Mouse (Mus musculus) adrenal gland, postnatal 4 days (tissue): ENCODE data around the gene Tob1. TPM values are rescaled to one million over a fixed set of nuclear protein-coding genes. Genes with fewer than 3 reads are reported as not detected.

ENCODE experiments used
- DNase-seq, 2 experiments: peaks; one replicate each; pipeline ENCODE4 v3.0.0; 2021 to 2022; ENCODE audit warnings: low spot score in 2 of 2, mixed read lengths in 2 of 2
- total RNA-seq, 2 experiments: library from RNA; stranded (reverse); gene quantifications; 2 replicates each; pipeline ENCODE4 v1.2.3; 2021

Gene Tob1
- total RNA-seq, 2 experiments from 2014 or later, result 117 to 126 TPM

DNA sequence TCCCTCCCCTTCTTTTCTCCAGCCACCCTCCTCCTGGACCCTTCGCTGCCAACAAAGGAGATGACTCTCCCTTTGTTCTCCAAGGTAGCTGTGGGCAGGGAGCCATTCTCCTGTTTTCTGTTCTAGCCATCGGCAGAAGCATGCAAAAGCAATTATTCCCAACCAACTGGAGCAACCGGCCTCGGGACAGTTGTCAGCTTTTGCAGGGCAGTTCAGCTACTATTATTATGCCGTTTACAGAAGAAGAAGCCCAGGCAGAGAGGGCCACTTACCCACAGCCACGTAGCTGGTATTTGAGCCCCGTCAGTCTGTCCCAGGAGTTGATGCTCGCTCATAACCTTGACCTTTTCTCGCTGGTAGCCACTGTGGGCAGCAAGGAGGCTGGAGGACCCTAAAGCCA, 17.2 kb downstream of the Tob1 start:
- no peak for DNase-seq

DNA sequence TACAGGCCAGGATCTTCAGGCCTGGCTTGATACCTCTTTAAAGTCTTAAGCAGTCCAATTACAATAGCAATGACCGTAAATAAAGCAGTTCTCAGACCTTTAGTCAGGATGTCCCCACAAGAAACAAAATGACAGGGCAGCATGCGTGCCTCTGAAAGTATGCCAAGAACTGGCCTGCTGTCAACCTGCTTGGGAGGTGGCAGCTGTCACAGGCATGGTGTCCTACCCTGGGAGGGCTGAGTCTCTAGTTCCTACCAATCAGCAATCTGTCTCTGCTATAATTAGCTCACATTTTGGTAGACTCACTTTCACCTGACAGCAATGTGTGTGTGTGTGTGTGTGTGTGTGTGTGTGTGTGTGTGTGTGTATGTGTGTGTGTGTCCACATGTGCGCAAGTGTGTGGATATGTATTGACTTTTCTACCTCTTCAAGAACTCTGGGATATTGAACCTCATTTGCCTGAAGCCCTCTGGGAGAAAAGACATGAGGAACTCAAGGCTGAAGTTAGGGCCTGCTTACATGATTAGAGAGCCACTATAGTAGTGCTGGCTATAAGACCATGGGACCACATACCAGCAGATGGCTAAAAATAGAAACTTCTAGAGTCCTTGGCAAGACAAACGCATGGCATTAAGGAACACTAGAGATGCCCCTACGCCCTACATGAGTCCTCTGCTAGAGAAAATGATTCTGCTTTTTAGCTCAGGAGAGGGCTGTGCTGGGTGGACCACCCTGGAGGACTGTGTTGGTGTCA, 18.1 kb downstream of the Tob1 start:
- no peak for DNase-seq

DNA sequence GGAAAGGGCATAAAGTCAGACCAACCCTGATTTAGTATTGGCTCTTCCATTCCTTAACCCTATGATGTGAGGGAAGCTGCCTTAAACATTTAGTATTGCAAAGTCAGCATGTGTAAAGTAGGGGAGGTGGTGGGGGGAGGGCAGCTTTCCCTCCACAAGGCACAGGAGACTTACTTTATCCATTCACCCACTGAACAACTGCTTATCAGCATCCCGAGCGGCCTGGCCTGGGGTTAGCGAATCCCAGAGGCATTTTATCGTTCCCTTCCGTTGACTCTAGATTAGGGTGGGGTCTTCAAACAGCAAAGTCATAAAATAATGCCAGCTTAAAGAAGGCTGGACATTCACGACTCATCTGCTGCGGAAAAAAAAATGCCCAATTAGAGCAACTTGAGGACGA, 19.0 kb downstream of the Tob1 start:
- no peak for DNase-seq

DNA sequence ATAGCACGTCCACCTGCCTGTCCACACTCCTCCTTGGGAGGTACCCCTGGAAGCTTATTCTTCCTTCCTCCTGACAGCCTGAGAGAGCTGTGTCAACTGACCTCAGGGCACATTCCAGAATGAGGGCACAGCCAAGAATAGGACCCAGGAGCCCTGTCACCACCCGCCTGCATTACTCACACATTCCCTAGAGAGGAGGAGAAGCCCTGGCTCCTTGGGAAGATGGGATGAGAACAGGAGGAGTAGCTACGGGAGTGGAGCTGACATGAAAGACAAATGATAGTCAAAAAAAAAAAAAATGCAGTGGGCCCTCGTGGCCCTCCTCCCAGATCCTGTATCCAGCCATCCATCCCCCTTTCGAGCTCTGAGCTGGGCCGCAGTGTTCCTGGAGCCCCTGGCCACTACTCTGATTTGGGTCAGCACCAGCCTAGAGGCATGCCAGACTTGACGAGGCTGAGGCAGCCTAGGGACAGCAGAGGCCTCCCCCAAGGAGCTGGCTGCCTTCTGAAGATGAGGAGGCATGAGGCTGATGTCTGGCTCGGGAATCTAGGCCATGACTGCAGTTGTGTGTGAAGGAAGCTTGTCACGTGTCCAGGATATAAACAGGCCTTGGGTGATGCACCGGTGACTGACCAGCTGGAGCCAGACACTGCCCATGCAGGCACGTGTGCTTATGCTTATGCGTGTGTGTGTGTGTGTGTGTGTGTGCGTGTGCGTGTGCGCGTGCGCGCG, 20.7 kb downstream of the Tob1 start:
- no peak for DNase-seq

DNA sequence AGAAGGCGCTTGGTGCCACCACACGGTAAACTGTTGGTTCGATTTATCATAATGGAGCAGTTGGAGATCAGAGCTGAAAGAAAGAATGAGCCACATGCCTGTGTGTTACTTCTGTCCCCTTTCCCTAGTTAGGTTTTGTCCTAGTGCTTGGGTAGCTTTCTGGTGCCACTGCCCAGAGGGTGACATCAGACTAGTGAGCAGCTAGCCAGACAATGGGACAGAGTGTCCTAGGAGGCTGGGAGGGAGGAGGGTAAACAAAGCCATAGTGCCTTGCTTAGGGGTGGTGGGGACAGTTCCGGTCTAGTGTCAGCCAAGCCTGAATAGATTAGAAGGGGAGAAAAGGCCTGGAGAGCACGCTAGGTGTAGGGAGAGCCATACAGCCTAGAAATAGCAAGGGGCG, 22.2 kb downstream of the Tob1 start:
- DNase-seq, result no peak

DNA sequence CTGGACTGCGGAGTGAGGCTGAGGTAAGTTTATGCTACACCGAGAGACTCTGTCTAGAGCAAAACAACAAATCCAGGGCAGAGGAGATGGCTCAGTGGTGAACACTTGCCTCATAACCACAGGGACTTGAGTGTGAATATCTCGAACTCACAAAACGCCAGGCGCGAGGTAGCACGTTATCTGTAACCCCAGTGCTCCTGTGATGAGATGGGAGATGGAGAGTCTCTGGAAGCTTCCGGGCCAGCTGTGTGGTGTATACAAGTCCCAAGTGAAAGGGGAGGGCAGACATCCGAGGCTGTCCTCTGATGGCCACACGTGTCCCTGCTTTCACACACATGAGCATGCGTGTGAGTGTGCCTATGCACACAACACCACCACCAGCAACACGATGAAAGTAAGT, 23.1 kb downstream of the Tob1 start:
- no peak for DNase-seq

DNA sequence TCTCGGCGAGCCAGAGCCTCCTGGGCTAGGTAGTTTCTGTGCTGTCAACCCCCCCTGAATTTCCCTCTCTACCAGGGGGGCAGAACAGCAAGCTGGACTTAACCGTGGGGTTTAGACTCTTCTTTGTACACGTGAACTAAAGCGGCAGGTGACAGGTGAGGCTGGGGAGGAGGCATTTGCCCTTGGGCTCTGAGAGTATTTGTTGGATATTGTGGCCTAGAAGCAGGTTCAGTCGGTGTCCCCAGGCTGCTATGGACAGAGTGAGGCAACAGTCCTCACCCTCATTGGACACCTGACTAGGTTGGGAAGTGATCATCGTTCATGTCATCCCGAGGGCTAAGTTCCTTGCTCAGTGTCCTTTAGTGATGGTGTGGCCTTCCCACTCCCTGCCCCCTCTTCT, 23.6 kb downstream of the Tob1 start:
- no peak for DNase-seq

DNA sequence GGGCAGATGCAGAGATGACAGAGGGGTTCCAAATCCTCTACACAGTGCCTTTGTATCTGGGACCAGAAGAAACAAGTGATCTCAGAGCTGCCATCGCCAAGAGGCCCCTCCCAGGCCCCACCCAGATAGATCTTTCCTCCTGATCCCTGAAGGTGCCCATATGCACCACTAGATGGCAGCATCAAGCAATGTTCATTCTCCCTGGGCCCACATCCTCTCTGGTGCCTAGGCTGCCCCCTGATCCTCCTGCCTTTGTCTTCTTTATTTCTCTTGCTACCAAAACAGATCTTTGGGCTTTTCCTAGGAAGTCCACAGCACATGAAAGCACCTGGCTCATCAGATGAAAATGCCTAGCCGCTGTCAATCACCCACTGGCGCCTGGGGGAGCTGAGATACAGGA, 24.8 kb downstream of the Tob1 start:
- peak in 1 of 2 experiments; percentile 40 for DNase-seq

DNA sequence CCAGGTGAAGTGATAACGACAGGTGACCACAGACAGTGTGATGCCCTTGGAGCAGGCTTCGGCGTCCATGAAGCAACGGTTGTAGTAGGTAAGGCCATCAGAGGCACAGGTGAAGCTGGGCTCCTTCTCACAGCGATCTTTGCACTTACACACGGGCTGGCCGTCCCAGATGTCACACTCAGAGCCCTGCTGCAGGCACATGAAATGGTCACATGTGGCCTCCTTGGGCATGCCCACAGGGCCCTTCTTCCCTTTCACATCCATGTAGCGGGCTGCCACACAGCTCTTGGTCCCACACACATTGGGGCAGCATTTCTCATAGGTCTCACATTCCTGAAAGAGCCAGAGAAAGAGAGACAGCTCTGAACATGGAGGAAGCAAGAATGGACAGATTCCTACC, 27.5 kb downstream of the Tob1 start:
- DNase-seq, result no peak

DNA sequence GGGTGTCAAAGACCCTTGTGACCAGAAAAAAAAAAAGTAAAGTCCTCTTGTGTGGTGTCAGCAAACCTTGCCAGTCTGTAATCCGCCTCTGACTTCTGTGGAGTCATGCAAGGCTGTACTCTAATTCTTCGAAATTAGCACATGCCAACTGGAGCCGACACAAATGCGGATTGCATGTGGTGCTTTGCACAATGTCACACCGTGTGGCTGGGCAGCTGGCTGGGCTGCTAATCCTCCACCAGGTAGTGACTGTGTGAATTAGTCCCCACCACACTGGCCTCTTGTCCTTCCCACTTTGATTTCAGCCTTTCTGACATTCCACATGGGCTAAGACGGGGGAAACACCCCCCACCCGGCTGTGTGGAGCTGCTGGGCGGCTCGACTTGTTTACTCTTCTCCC, 28.5 kb downstream of the Tob1 start:
- no peak for DNase-seq

DNA sequence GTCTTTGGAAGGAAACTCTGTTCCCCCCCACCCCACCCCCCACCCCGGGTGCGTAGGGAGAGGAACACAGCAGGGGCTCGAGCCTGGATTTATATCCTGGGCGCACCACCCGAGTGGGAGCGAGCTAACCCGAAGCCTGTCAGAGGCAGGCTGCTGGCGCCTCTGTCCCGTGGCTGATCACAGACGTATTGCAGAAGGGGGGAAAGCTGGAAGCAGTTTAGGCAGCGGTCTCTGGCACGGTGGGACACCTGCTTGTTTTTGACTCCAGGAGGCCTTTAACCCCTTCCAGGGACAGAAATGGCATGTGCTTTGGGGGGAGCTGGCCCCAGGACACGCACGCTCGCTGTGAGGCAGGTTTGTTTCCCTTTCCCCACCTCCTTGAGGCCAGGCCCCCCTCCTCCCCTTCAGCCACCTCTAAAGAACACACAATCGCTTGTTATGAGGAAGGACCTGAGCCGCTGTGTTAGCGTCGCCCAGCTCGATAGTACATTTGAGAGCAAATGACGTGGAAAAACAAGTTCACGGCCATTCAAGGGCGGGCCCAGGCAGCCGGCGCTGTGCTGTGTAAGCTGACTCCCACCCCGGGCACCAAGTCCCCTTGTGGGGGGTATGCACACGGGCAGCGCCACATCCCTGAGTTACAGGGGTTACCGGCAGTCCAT, 31.6 kb downstream of the Tob1 start:
- DNase-seq, result no peak

DNA sequence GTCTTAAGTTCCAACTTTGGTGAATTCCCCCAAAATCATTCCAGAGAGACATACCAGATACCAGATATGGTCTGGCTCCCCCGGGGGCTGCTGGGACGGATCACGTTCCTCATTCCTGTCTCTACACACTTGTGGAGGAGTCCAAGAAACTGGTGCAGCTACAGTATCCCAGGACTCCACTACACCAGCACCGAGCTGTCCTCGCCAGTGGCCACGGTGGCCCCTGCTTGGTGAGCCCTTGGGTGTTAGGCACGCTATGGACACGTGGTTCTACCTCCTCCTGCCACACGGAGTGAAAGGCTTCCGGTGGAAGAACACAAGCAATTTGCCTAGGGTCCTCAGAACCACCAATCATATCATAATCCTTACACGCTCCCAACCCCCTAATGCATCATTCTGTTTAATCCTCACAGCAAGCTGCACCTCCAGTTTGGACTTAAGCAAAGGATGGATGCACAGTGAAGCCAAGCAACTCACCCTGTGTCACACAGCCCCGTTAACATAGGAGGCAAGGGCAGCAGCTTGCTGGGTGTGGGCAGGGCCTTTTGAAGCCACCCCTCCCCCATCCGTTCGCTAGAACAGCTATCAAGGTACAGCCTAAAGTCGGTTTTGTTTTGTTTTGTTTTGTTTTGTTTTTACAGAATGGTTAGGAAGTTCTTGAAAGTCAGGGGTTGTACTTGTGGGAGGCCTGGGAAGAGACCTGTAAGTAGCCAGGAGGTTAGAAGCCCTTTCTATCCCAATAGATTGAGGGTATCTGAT, 32.3 kb downstream of the Tob1 start:
- no peak for DNase-seq

DNA sequence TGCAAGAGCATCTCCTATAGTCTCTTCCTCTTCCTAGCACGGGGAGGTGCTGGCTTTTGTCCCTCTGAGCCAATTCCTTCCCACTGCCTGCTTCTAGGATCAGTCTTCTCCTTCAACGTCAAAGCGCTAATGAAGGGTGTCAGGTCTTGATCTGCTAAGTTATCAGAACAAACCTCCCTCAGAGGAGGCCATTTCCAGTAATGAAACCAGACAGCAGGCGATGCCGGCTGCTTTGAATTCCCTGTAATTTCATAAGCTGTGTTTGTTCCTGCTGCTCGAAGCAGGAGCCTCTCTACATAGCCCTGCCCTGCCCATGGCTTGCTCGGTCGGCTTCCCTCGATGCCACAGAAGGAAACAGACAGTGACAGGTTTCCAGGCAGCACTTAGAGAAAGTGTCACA, 33.1 kb downstream of the Tob1 start:
- DNase-seq, result no peak

DNA sequence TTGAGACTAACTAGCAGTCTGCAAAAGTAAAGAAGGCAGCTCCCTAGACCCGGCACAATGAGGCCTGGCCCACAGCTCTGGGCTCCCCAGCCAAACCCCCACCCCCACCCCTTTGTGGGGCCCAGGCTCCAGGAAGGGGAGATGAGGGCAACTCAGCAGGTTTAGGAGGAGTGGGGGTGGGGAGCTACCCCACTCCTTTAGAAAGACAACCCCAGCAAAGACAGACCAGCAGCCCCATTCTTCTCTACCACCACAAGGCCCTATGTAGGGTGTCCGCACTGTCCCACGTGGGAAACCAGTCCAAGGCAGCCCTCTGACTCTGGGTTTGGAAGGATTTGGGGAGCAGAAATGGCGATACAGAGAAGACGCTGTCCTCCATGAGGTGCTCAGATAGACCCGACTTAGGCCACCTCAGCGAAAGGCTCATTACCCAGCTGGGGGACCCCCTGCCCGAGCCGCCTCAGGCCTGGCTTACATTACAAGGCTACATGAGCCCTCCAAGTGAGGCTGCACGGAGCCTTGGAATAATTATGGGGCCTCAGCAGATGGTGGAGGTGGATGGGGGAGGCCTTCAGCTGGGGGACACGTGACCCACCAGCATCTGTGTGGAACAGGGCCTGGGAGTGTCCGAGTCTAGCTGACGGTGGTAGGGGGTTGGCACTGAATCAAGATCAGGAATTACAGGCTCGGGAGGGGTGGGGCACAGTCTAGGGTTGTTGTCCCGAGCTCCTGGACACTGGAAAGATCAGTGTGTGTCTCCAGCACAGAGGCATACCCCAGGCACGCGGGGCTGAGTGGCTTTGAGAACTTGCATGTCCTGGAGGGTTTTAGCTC, 34.9 kb downstream of the Tob1 start, which contains the start of gene Wfikkn2:
Gene Wfikkn2 (minus strand): TSS at position 51 of the 834 bp plus-strand sequence.
- no peak for DNase-seq

DNA sequence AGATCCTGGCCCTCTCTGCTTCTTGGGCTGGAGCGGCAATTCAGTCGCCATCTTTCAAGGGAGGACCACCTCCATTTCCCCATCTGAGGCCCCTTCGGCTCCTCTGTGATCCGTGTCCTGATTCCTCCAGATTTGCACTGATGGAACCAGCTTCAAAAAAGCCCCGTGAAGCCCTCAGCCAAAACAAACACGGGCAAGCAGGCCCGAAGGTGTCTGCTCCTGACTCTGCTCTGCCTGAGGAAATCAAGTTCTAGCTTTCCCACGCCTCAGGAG, 35.5 kb downstream of the Tob1 start:
- no peak for DNase-seq

DNA sequence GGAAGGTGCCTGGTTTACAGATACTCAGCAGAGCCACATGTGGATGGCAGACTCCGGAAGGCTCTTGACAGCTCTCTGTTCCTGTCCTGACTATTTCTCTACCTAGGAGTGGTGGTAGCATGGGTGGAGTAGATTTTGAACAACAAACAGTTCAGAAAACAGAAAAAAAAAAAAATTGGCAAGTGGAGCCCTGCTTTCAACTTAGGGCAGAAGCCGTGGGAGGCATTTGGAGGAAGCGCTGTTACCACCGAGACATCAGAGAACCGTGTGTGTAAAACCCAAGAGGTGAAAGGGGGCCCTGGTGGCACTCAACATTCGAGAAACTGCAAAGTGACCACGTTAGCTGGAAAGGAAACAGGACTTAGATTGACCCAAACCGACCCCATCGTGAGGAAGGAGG, 41.9 kb downstream of the Tob1 start:
- no peak for DNase-seq

DNA sequence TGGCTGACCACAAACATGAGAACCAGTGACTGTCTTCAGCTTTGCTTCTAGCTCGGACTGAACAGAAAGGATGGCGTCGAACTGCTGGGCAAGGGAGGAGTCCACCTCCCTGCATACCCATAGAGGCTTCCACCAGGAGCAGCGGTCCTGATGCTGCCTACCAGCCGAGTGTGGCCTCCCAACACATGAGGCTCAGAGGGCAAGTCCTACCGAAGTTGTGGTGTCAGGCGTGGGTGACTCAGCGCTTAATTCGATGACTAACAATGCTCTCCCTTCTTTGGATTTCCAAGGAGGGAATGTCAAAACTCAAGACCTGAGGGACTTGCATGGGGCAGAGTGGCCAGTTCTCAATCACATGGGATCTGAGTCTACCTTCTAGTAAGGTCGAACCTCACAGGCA, 42.4 kb downstream of the Tob1 start:
- no peak for DNase-seq

DNA sequence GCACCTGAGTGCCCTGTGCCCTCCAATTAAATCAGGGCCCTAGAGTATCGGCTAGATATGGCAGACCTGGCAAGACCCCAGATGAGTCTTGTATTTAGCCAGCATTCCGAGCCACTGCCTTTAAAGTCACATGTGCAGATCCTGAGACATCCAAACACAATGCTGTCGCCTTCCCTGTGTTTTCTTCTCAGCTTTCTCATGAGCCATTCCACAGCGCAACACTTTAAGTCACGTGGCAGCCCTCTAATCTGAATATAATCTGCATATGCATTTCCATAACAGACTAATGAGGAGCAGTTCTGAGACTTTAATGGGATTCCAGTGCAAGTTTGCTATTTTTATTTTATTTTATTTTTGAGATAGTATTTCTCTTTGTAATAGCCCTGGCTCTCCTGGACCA, 44.5 kb downstream of the Tob1 start:
- DNase-seq, result no peak

DNA sequence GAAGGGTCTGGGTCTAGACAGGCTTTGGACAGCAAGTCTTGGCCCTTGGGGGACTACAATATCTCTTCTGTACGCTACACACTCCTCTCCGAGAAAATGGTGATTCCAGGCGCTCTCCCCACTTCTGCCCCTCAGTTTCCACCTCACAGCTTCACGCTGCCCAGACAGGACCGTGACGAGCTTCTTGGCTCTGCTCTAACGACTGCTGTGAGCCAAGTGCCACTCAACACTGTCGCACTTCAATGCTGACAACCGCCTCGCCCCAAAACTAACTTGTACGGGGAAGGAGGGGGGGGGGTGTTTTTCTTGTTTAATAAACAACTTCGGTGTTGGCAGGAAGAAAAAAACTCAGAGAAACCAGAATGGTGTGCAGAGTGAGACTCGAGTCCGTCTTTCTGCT, 46.7 kb downstream of the Tob1 start:
- no peak for DNase-seq

DNA sequence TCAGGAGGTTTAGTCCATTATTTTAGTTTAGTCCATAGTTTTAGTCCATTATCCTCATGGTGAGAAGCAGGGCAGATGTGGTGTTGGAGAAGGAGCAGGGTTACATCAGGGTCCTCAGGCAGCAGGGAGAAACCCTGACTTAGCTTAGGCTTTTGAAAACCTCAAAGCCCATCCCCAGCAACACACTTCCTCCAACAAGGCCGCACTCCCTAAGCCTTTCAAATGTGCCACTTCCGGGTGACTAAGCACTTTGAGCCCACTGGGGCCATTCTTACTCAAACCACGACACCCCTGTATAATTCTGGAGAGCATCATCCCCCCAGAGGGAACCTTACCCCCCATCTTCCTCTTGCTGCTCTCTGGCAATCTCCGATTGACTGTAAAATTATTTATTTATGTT, 48.6 kb downstream of the Tob1 start:
- no peak for DNase-seq
